Mouse (Mus musculus): ENCODE data around the gene Rps16.

Gene Rps16

GRCm38 (mm10) chr7:28347746-28348145 is 2.7 kb upstream of the Rps16 start:
- no peak for DNase-seq (ENCODE audit: low read depth, low spot score)

GRCm38 (mm10) chr7:28348601-28349000 is 1.9 kb upstream of the Rps16 start:
- no peak for DNase-seq (ENCODE audit: low read depth, low spot score)

- DNase-seq (ENCODE audit: low read depth, low spot score), result no peak
These were observed 1.3 kb downstream of the Rps16 start for GRCm38 (mm10) chr7:28351676-28352191.

GRCm38 (mm10) chr7:28353267-28353666 is 2.8 kb downstream of the Rps16 start:
- peak; percentile 28 for DNase-seq (ENCODE audit: low read depth, low spot score)

GRCm38 (mm10) chr7:28354113-28354581 is 3.7 kb downstream of the Rps16 start:
- no peak for DNase-seq (ENCODE audit: low read depth, low spot score)

- no peak for DNase-seq (ENCODE audit: low read depth, low spot score)
These were observed 4.1 kb downstream of the Rps16 start for GRCm38 (mm10) chr7:28354596-28354995.

GRCm38 (mm10) chr7:28355221-28355620 is 4.8 kb downstream of the Rps16 start:
- peak; percentile 62 for DNase-seq (ENCODE audit: low read depth, low spot score)

- no peak for DNase-seq (ENCODE audit: low read depth, low spot score)
These were observed 6.5 kb downstream of the Rps16 start for GRCm38 (mm10) chr7:28356981-28357380.

- no peak for DNase-seq (ENCODE audit: low read depth, low spot score)
These were observed 7.5 kb downstream of the Rps16 start for GRCm38 (mm10) chr7:28357984-28358383.

- no peak for DNase-seq (ENCODE audit: low read depth, low spot score)
These were observed 8.0 kb downstream of the Rps16 start for GRCm38 (mm10) chr7:28358431-28358830.

- no peak for DNase-seq (ENCODE audit: low read depth, low spot score)
These were observed 9.4 kb downstream of the Rps16 start for GRCm38 (mm10) chr7:28359854-28360253.

GRCm38 (mm10) chr7:28360291-28360690 is 9.8 kb downstream of the Rps16 start:
- DNase-seq (ENCODE audit: low read depth, low spot score), result no peak

GRCm38 (mm10) chr7:28361647-28362341 is 11.3 kb downstream of the Rps16 start:
- DNase-seq (ENCODE audit: low read depth, low spot score), result no peak

- no peak for DNase-seq (ENCODE audit: low read depth, low spot score)
These were observed 12.1 kb downstream of the Rps16 start for GRCm38 (mm10) chr7:28362441-28363060.

GRCm38 (mm10) chr7:28367663-28368275 is 17.3 kb downstream of the Rps16 start:
- no peak for DNase-seq (ENCODE audit: low read depth, low spot score)

GRCm38 (mm10) chr7:28368276-28368920 is 17.9 kb downstream of the Rps16 start:
- no peak for DNase-seq (ENCODE audit: low read depth, low spot score)

- no peak for DNase-seq (ENCODE audit: low read depth, low spot score)
These were observed 19.6 kb downstream of the Rps16 start for GRCm38 (mm10) chr7:28370051-28370450.

GRCm38 (mm10) chr7:28370977-28371513 is 20.6 kb downstream of the Rps16 start:
- DNase-seq (ENCODE audit: low read depth, low spot score), result peak; percentile 40

- DNase-seq (ENCODE audit: low read depth, low spot score), result peak; percentile 63
These were observed 21.1 kb downstream of the Rps16 start for GRCm38 (mm10) chr7:28371514-28371989.

- peak; percentile 100 for DNase-seq (ENCODE audit: low read depth, low spot score)
These were observed 22.0 kb downstream of the Rps16 start, which contains the start of gene Plekhg2 for GRCm38 (mm10) chr7:28372251-28373108. Plekhg2 (minus strand) TSS chr7:28372599.

All from CD4-positive helper T cell, adult 2 months (primary cell).